Mouse (Mus musculus) liver, adult 2 months (tissue): ENCODE measurements around the gene Als2cr12.

Experiments used
- CTCF ChIP-seq: fragments of 200-500 bp; IDR thresholded peaks from 2 replicates; pipeline ENCODE4 v1.5.1; 2011; ENCODE audit warnings: low read depth, low read length, control low read depth
- POLR2A ChIP-seq: fragments of 200-500 bp; IDR thresholded peaks from 2 replicates; pipeline ENCODE4 v1.6.1; 2011; ENCODE audit warnings: low read length, control low read depth; ENCODE audit not compliant: insufficient read depth; ENCODE audit errors: extremely low read depth

DNA sequence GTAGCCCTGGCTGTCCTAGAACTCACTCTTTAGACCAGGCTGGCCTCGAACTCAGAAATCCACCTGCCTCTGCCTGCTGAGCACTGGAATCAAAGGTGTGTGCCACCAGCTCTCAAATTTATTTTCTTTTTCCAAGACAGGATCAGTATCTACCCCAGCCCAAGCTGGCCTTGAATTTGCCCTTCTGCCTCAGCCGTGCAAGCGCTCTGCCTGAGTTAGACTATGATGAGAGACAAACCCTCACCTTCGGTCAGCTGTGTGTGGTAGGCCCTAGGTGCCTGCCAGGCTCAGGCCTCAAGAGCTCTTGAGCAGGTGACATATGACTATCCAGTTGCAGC is 21.1 kb upstream of the Als2cr12 start:
- TF ChIP-seq CTCF (no peak), POLR2A (no peak)
